Mouse (Mus musculus) E14TG2a.4 (cell line): Measurements from ENCODE around the gene Foxd4.

Experiments
- H3K27me3 ChIP-seq: 2 replicates; pipeline ENCODE4 v1.6.1; 2014; ENCODE audit warnings: low read length, control low read depth; ENCODE audit not compliant: insufficient read depth
- H3K36me3 ChIP-seq: 2 replicates; pipeline ENCODE4 v1.6.1; 2014; ENCODE audit warnings: low read length, control low read depth; ENCODE audit not compliant: insufficient read depth
- H3K4me1 ChIP-seq: replicated peaks from 2 replicates; pipeline ENCODE4 v1.6.1; 2014; ENCODE audit warnings: low read depth, low read length, control low read depth
- H3K4me3 ChIP-seq: replicated peaks from 2 replicates; pipeline ENCODE4 v1.5.1; 2014; ENCODE audit warnings: mild to moderate bottlenecking, low read length
- H3K9me3 ChIP-seq: 2 replicates; pipeline ENCODE4 v1.6.1; 2014; ENCODE audit warnings: low read length, control low read depth
- CTCF ChIP-seq: conservative IDR thresholded peaks from 2 replicates; pipeline ENCODE4 v1.5.1; 2014; ENCODE audit warnings: low read length
- NANOG ChIP-seq: IDR thresholded peaks from 2 replicates; pipeline ENCODE4 v1.6.1; 2014; ENCODE audit warnings: borderline replicate concordance, low read length, mixed read lengths
- POU5F1 ChIP-seq: IDR thresholded peaks from 2 replicates; pipeline ENCODE4 v1.6.1; 2014; ENCODE audit warnings: low read length, borderline replicate concordance

The Foxd4 gene

GRCm38 (mm10) chr19:24861276-24861611, 39.8 kb downstream of the Foxd4 start:
- H3K4me1 ChIP-seq, result peaks cover 8% of the 10 kb centered on the region
- TF ChIP-seq NANOG (no peak), POU5F1 (no peak), CTCF (no peak)
- no peaks in the 10 kb centered on the region for H3K9me3 ChIP-seq
- H3K4me3 ChIP-seq, result peak overlapping the region; percentile 77
- H3K27me3 ChIP-seq, result peaks cover 51% of the 10 kb centered on the region
- no peaks in the 10 kb centered on the region for H3K36me3 ChIP-seq

GRCm38 (mm10) chr19:24851456-24852315, 49.3 kb downstream of the Foxd4 start:
- TF ChIP-seq POU5F1 (no peak), NANOG (no peak), CTCF (no peak)
- Histone ChIP-seq H3K4me3 (no peak overlapping the region), H3K9me3 (no peaks in the 10 kb centered on the region), H3K4me1 (no peaks in the 10 kb centered on the region), H3K36me3 (no peaks in the 10 kb centered on the region), H3K27me3 (no peaks in the 10 kb centered on the region)
